Mouse (Mus musculus): ENCODE measurements at regions not wholly inside any gene's neighbourhood (a gene's known extent, or its start where the extent isn't known, plus 50 kb on each side); places are given as distances from the start of the nearest gene placed in this dataset.

DNA sequence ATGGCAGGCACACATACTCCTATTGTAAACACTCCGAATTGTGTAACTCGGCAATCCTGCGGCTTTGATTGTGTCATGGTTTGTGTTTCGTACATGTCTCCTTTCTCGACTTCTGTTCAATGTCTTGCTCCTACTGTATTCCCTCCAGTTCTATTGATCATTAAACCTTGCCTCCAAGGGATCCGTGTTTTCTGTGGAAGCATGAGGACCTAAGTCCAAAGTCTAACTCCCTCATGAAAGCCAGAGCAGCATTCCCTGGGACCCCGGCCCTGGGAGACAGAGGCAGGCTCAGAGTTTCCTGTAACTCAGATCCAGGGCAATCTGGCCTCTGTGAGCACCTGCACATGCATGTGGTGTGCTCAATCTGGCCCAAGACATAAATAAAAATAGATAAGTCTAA lies 521.7 kb upstream of the Kdm8 start:
- no peak for TF ChIP-seq CTCF (IDR thresholded peaks at IDR 0.05; ENCODE audit: borderline replicate concordance, insufficient read depth, low read length)
- TF ChIP-seq POLR2A (IDR thresholded peaks at IDR 0.05; ENCODE audit: low read depth, low read length) = no peak
